Mouse (Mus musculus) inflammation-experienced regulatory T-cells, adult 16 weeks (primary cell): ENCODE results near the gene Igf2. TPM values are rescaled to one million over a fixed set of nuclear protein-coding genes. Genes with fewer than 3 reads are reported as not detected.

ENCODE experiments used
- polyA plus RNA-seq: library from polyadenylated mRNA; unstranded; fragments of 100-300 nt; shearing (Covaris generic); gene quantifications from one replicate; pipeline ENCODE4 v1.2.1, GENCODE M21; 2017

The Igf2 gene
- polyA plus RNA-seq, result 2.5 TPM

GRCm38 (mm10) chr7:142666659-142667058, at the start of gene Igf2:
TSS of gene Igf2 (minus strand) at chr7:142666816.

GRCm38 (mm10) chr7:142669751-142670625, 3.4 kb upstream of the Igf2 start, which contains the start of gene Gm49394:
TSS of gene Gm49394 (minus strand) at chr7:142669942.

Other genes starting within 250 kb of the Igf2 start
- not detected for gene Syt8, start 232.0 kb downstream of the Igf2 start, polyA plus RNA-seq
- gene Tnni2, start 225.0 kb downstream of the Igf2 start, polyA plus RNA-seq, result not detected
- gene Lsp1, start 206.0 kb downstream of the Igf2 start, polyA plus RNA-seq, result 1,202 TPM
- 2.7 TPM for gene Tnnt3, start 168.0 kb downstream of the Igf2 start, polyA plus RNA-seq
- gene Mrpl23, start 134.1 kb downstream of the Igf2 start, polyA plus RNA-seq, result 2.9 TPM
- not detected for gene Gm49394, start 3.1 kb upstream of the Igf2 start, polyA plus RNA-seq
- 0.54 TPM for gene Ins2, start 76.6 kb upstream of the Igf2 start, polyA plus RNA-seq